Mouse (Mus musculus): ENCODE data around the gene B130006D01Rik.

GRCm38 (mm10) chr11:95714411-95714810 is 9.0 kb upstream of the B130006D01Rik start:
- no peak for TF ChIP-seq POLR2A (IDR thresholded peaks at IDR 0.05; ENCODE audit: control insufficient read depth, extremely low read depth, insufficient read depth, low read length, poor library complexity)
- no peak for TF ChIP-seq CTCF (IDR thresholded peaks at IDR 0.05; ENCODE audit: borderline replicate concordance, control insufficient read depth, extremely low read depth, insufficient read depth, low read length, poor library complexity)
